Mouse (Mus musculus) hindbrain, embryonic 15.5 days (tissue): Measurements from ENCODE around the gene Ltn1. TPM values are rescaled to one million over a fixed set of nuclear protein-coding genes. Genes with fewer than 3 reads are reported as not detected.

Experiments
- ATAC-seq: fragments of 200-750 bp; cut with Nextera tagmentation; 2 replicates; pipeline ENCODE4 v1.8.0; 2017; ENCODE audit warnings: low read depth, moderate number of reproducible peaks, moderate TSS enrichment; ENCODE audit not compliant: low FRiP score
- H3K27ac ChIP-seq: fragments of 300-500 bp; sonication (generic); replicated peaks from 2 replicates; pipeline ENCODE4 v1.5.1; 2015; ENCODE audit warnings: mild to moderate bottlenecking, inconsistent platforms
- H3K27me3 ChIP-seq: fragments of 300-500 bp; sonication (generic); 2 replicates; pipeline ENCODE4 v1.6.1; 2015; ENCODE audit warnings: control low read depth, inconsistent platforms
- H3K36me3 ChIP-seq: fragments of 300-500 bp; sonication (generic); 2 replicates; pipeline ENCODE4 v1.6.1; 2015; ENCODE audit warnings: control low read depth, inconsistent platforms
- H3K4me1 ChIP-seq: fragments of 300-500 bp; sonication (generic); replicated peaks from 2 replicates; pipeline ENCODE4 v1.6.1; 2015; ENCODE audit warnings: control low read depth, inconsistent platforms
- H3K4me2 ChIP-seq: fragments of 300-500 bp; sonication (generic); 2 replicates; pipeline ENCODE4 v1.6.1; 2015; ENCODE audit warnings: moderate library complexity, mild to moderate bottlenecking, inconsistent platforms
- H3K4me3 ChIP-seq: fragments of 300-500 bp; sonication (generic); 2 replicates; pipeline ENCODE4 v1.5.1; 2015; ENCODE audit warnings: mild to moderate bottlenecking, inconsistent platforms
- H3K9ac ChIP-seq: fragments of 300-500 bp; sonication (generic); 2 replicates; pipeline ENCODE4 v1.6.1; 2015; ENCODE audit warnings: inconsistent platforms
- H3K9me3 ChIP-seq: fragments of 300-500 bp; sonication (generic); 2 replicates; pipeline ENCODE4 v1.6.1; 2016; ENCODE audit warnings: control low read depth, inconsistent platforms
- whole genome bisulfite sequencing: fragments of 180-500 bp; shearing (Covaris S2); methylation state at CpG from one replicate; pipeline ENCODE4 v1.1.7; 2015; 5-methylcytosine and 5-hydroxymethylcytosine counted together
- polyA plus RNA-seq: library from polyadenylated mRNA; unstranded; fragments of >200 nt; fragmentation: Nextera tagmentation; extraction: Ambion mirVana; gene quantifications from 2 replicates; pipeline ENCODE4 v1.2.1, GENCODE M21; 2015

Gene Ltn1
- 22.6 and 24.4 TPM in 2 replicates for polyA plus RNA-seq

GRCm38 (mm10) chr16:87432033-87432814 is at the start of gene Ltn1:
TSS of gene Ltn1 (minus strand) at chr16:87432612.
- Histone ChIP-seq H3K9ac (peak within 1 kb of the TSS; percentile 70), H3K27ac (peak within 1 kb of the TSS; percentile 64), H3K9me3 (no peaks in the 10 kb centered on the region), H3K4me3 (peak within 1 kb of the TSS; percentile 89), H3K4me2 (peak within 1 kb of the TSS; percentile 85), H3K4me1 (peaks cover 14% of the 10 kb centered on the region), H3K36me3 (peaks cover 4% of the 10 kb centered on the region; the same call in 1 of the 2 replicates), H3K27me3 (no peaks in the 10 kb centered on the region)
- under 1% methylated on average over 56 of the region's 56 CpGs for WGBS
- ATAC-seq: peak; percentile 99

GRCm38 (mm10) chr16:87470579-87470978 is 38.2 kb upstream of the Ltn1 start:
- Histone ChIP-seq H3K4me2 (no peak overlapping the region), H3K27ac (no peak overlapping the region), H3K36me3 (peaks cover 76% of the 10 kb centered on the region), H3K9me3 (no peaks in the 10 kb centered on the region), H3K27me3 (no peaks in the 10 kb centered on the region), H3K4me3 (no peak overlapping the region), H3K4me1 (no peaks in the 10 kb centered on the region), H3K9ac (no peak overlapping the region)
- ATAC-seq: no peak
- 92% methylated on average over 4 of the region's 4 CpGs for WGBS

DNA sequence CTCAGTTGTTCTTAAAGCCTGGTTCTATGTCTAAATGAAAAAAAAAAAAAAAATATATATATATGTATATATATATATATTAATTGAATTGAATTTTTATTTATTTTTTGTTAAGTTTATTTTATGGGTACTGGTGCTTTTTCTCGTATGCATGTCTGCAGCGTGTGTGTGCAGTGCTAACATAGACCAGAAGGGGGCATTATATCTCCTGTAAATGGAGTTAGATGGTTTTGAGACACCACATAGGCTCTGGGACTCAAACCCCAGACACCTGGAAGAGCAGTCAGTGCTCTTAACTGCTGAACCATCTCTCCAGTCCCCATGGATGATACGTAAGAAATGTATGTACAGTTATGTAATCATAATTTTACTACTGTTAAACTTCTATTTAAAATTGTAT is 26.3 kb upstream of the Ltn1 start:
- Histone ChIP-seq H3K4me1 (peaks cover 21% of the 10 kb centered on the region), H3K36me3 (peaks cover 31% of the 10 kb centered on the region), H3K27me3 (no peaks in the 10 kb centered on the region), H3K4me3 (no peak overlapping the region), H3K9me3 (no peaks in the 10 kb centered on the region), H3K9ac (no peak overlapping the region), H3K4me2 (no peak overlapping the region), H3K27ac (no peak overlapping the region)
- 95% methylated on average over 3 of the region's 3 CpGs for WGBS
- no peak for ATAC-seq

DNA sequence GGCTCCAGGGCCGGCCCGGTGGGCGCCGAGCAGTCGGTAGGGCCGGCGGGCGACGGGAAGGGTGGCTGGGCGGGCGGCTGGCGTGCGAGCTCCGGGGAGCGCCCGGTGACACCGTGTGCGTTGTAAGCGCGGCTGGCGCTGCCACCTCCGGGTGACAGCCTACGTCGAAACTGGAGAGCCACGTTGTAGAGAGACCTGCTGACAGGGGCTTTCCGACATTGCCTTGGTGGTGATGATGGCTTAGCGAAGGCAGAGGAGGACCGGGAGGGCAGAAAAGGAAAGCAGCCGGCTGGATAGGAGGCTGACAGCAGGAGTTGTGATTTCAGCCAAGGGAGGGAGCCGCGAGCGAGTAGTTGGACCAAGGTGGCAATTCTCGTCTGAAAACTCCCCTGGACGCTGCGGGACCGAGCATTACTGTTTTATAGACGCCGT is 22.8 kb upstream of the Ltn1 start:
- Histone ChIP-seq H3K9ac (peak overlapping the region; percentile 60), H3K4me1 (peaks cover 21% of the 10 kb centered on the region), H3K4me2 (peak overlapping the region; percentile 91), H3K27me3 (no peaks in the 10 kb centered on the region), H3K27ac (peak overlapping the region; percentile 77), H3K36me3 (peaks cover 8% of the 10 kb centered on the region; the same call in 1 of the 2 replicates), H3K9me3 (no peaks in the 10 kb centered on the region), H3K4me3 (peak overlapping the region; percentile 89)
- WGBS: 1% methylated on average over 38 of the region's 38 CpGs
- ATAC-seq: no peak; the same call in 1 of the 2 replicates

- H3K4me3 ChIP-seq: peak within 1 kb of the TSS; percentile 89
Observed at GRCm38 (mm10) chr16:87454419-87455179, 22.2 kb upstream of the Ltn1 start, which contains the start of gene Usp16. TSS of gene Usp16 (plus strand) at chr16:87454703.

GRCm38 (mm10) chr16:87453226-87453625 is 20.8 kb upstream of the Ltn1 start:
- no peaks in the 10 kb centered on the region for H3K27me3 ChIP-seq
- no peak overlapping the region for H3K4me3 ChIP-seq
- no peak overlapping the region for H3K9ac ChIP-seq
- H3K4me2 ChIP-seq: no peak overlapping the region
- peaks cover 21% of the 10 kb centered on the region for H3K4me1 ChIP-seq
- no peaks in the 10 kb centered on the region for H3K36me3 ChIP-seq
- no peaks in the 10 kb centered on the region for H3K9me3 ChIP-seq
- no peak overlapping the region for H3K27ac ChIP-seq
- ATAC-seq: no peak
- 80% methylated on average over 2 of the region's 2 CpGs for WGBS

More at GRCm38 (mm10) chr16:87454419-87455179, 22.2 kb upstream of the Ltn1 start, which contains the start of gene Usp16:
- 9% methylated on average over 45 of the region's 45 CpGs for WGBS
- no peaks in the 10 kb centered on the region for H3K9me3 ChIP-seq
- peak within 1 kb of the TSS; percentile 60 for H3K9ac ChIP-seq
- peaks cover 21% of the 10 kb centered on the region for H3K4me1 ChIP-seq
- peak; percentile 98 for ATAC-seq
- H3K27ac ChIP-seq: peak within 1 kb of the TSS; percentile 77
- H3K27me3 ChIP-seq: no peaks in the 10 kb centered on the region
- H3K4me2 ChIP-seq: peak within 1 kb of the TSS; percentile 91
- H3K36me3 ChIP-seq: peaks cover 8% of the 10 kb centered on the region; the same call in 1 of the 2 replicates

- Histone ChIP-seq H3K4me1 (peaks cover 11% of the 10 kb centered on the region), H3K27me3 (no peaks in the 10 kb centered on the region), H3K36me3 (no peaks in the 10 kb centered on the region), H3K4me3 (no peak overlapping the region), H3K27ac (no peak overlapping the region), H3K9me3 (no peaks in the 10 kb centered on the region), H3K4me2 (no peak overlapping the region), H3K9ac (no peak overlapping the region)
- WGBS: 95% methylated on average over 3 of the region's 3 CpGs
- ATAC-seq: no peak
Observed at GRCm38 (mm10) chr16:87445528-87445927, 13.1 kb upstream of the Ltn1 start.

- Histone ChIP-seq H3K9me3 (no peaks in the 10 kb centered on the region), H3K27me3 (no peaks in the 10 kb centered on the region), H3K27ac (no peak overlapping the region), H3K4me3 (no peak overlapping the region), H3K4me1 (peaks cover 11% of the 10 kb centered on the region), H3K4me2 (no peak overlapping the region), H3K36me3 (no peaks in the 10 kb centered on the region), H3K9ac (no peak overlapping the region)
- no peak for ATAC-seq
Observed at GRCm38 (mm10) chr16:87445110-87445509, 12.7 kb upstream of the Ltn1 start.

GRCm38 (mm10) chr16:87444071-87444470 is 11.7 kb upstream of the Ltn1 start:
- no peak overlapping the region for H3K4me2 ChIP-seq
- no peak overlapping the region for H3K9ac ChIP-seq
- peaks cover 18% of the 10 kb centered on the region for H3K4me1 ChIP-seq
- no peaks in the 10 kb centered on the region for H3K27me3 ChIP-seq
- H3K36me3 ChIP-seq: no peaks in the 10 kb centered on the region
- H3K27ac ChIP-seq: no peak overlapping the region
- WGBS: 48% methylated on average over 1 of the region's 1 CpGs
- H3K4me3 ChIP-seq: no peak overlapping the region
- H3K9me3 ChIP-seq: no peaks in the 10 kb centered on the region
- ATAC-seq: no peak

GRCm38 (mm10) chr16:87443245-87443644 is 10.8 kb upstream of the Ltn1 start:
- no peak overlapping the region for H3K4me3 ChIP-seq
- no peak overlapping the region for H3K27ac ChIP-seq
- no peak overlapping the region for H3K9ac ChIP-seq
- H3K27me3 ChIP-seq: no peaks in the 10 kb centered on the region
- no peak for ATAC-seq
- no peaks in the 10 kb centered on the region for H3K9me3 ChIP-seq
- H3K4me2 ChIP-seq: no peak overlapping the region
- no peaks in the 10 kb centered on the region for H3K36me3 ChIP-seq
- H3K4me1 ChIP-seq: peaks cover 18% of the 10 kb centered on the region

DNA sequence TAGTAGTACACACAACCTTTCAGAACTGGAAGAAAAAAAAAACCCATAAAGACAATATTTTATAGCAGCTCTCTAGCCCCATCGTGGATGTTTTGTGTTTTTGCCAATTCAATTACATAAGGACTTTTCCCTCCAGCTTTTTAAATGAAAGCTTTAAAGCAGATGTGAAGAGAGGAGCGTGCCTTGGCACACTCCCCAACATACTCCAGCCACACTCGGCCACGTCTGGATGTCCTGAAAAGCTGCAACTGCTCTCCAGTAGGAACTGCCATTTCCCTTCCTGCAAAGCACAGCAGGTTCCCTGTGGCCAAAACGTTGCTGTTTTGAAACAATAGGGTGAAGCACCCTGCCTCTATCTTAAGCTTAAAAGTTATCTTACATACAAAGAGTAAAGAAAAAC is 9.9 kb upstream of the Ltn1 start:
- H3K27ac ChIP-seq: no peak overlapping the region
- no peak overlapping the region for H3K9ac ChIP-seq
- no peak overlapping the region for H3K4me2 ChIP-seq
- no peaks in the 10 kb centered on the region for H3K9me3 ChIP-seq
- peaks cover 18% of the 10 kb centered on the region for H3K4me1 ChIP-seq
- 65% methylated on average over 5 of the region's 5 CpGs for WGBS
- ATAC-seq: no peak
- no peaks in the 10 kb centered on the region for H3K27me3 ChIP-seq
- H3K36me3 ChIP-seq: no peaks in the 10 kb centered on the region
- H3K4me3 ChIP-seq: no peak overlapping the region

DNA sequence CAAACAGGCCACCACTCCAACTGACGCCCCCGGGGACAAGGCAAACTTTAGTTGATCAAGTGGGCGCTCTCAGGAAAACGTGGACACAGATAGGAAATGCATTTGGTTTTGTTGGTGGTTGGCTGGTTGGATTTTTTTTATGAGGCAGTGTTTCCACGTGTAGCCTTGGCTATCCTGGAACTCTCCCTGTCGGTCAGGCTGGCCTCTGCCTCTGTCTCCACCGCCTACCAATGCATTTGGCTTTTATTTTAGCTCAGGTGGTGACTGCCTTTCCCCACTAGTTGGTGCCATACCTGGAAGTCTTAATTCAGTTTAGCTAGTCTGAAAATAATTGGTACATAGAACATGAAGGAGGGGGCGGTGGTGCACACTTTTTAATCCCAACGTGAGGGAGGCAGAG is 8.7 kb upstream of the Ltn1 start:
- Histone ChIP-seq H3K4me3 (peak overlapping the region; percentile 96), H3K9ac (peak overlapping the region; percentile 93), H3K27me3 (no peaks in the 10 kb centered on the region), H3K36me3 (no peaks in the 10 kb centered on the region), H3K9me3 (no peaks in the 10 kb centered on the region), H3K27ac (peak overlapping the region; percentile 98; the same call in 1 of the 2 replicates), H3K4me2 (peak overlapping the region; percentile 75), H3K4me1 (peaks cover 18% of the 10 kb centered on the region)
- 24% methylated on average over 9 of the region's 9 CpGs for WGBS
- ATAC-seq: no peak
